Mouse (Mus musculus): ENCODE measurements around the gene Fars2.

Fars2 gene

DNA sequence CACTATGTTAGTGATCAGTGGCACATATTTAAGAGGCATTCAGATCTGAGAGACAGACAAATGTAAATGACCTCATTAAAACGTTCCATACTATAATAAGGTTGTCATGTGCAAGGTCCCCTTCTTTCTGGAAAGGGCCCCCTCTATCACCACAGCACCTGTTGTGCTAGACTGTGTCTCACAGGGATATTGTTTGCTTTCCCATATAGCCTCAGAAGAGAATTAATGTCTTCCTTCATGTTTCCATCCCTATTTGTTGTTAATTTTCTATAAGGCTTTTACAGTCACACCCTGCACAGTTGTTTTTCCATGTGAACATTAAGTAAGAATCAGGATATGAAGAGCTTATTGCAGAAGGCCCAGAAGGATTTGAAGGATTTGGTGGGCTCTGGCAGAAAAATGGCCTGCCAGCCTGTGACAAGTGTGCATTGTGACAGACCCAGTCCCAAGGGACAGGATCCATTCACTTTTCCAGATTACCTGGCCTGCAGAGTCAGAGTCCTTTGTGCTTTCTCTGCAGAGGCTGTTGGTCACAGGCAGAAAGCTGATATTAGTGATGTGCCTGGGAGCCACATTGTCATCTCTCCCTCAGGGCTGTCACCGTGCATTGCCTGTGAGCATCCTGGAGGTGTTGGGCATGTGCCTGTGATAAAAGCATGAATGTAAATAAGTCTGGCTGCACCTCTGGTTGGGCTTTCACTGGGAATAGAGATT is 352.4 kb downstream of the Fars2 start:
- no peak for DNase-seq

- no peak for DNase-seq
Observed at GRCm38 (mm10) chr13:36477648-36478047, 360.4 kb downstream of the Fars2 start.

DNA sequence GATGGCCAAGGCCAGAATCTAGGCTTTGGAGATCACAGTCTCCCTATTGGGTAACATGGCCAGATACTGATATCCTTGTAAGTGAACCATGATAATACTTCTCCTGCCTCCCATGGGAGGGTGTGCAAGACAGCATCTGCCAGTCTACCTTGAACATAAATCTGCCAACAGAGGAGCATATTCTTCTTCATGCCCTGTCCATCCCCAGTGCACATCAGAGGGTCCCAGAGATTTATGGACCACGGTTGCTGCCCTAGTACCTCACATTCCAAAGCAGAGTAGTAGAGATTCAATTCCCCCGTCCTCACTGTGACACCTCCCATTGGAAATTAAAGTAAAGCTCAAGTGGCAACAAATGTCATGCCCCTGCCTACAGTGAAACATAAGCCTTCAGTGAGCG is 361.0 kb downstream of the Fars2 start:
- DNase-seq, result no peak

DNA sequence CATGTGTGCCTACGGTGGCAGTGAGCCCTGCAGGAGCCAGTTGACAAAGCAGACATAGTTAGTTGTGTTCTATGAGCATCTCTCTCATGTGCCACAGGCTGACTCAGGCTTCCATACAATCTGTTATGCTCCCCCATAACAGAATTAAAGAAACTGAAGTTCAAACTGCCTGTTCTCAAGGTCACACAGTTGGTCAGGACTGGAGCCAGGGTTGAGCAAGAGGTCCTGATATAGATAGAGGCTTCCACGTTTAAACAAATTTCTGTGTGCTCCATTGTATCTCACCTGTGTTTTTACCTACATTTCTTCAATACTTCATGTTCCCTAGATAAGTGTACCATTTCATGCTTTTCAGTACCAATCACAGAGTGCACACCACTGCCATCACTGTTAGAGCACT is 362.9 kb downstream of the Fars2 start:
- no peak for DNase-seq

DNA sequence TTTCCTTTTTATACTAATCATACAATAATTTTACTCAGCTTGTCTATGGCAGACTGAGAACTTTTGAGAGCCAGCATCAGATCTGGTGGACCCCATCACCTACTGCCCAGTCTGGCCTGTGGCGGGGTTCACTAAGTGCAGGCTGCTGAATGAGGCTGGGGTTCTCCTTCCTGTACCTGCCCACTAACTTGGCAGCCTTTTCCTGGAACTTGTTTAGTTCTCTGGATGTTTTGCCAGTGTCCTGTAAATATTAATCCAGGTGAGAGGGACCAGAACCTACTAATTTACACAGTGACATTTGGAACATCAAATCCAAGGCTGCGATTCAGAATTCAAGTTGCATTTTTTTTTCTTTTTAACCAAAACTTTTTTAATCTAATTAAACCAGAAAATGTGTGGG is 367.2 kb downstream of the Fars2 start:
- DNase-seq, result no peak

DNA sequence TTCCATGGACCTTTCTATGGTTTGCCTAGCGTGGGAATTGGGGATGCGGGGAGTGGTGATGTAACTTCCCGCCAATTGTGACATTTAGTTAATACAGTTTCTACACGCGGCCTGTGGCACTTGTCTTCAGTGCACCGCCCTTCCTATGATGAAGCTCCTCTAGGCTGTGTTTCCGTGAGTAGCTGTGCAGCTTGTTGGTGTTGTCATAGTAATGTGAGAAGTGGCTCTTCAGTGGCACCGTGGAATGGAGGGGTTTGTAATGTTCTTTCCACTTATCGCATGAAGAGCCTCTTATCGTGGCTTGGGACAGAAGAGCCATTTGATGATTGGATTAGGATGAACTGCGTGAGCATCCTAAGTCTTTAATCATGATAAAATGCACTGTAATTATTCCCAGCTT is 369.5 kb downstream of the Fars2 start:
- DNase-seq, result no peak

DNA sequence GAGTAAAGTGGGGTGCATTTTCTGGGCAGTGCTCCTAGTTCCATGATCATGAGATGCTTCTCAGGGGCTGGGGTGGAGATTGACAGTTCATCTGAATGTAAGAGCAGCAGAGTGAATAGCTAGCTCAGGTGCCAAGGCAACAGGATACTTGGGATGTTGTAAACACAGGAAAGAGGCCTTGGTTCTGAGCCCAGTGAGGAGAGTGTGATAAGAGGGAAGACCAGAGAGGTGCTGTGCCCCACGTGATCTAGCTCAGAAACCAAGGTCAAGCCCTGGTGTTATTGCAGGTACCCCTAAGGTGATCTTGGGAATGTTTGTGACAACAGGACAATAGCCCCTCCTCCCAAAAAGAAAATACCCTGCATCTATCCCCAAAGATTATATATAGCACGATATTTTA is 372.2 kb downstream of the Fars2 start:
- no peak for DNase-seq

- DNase-seq, result no peak
Observed at GRCm38 (mm10) chr13:36490612-36491011, 373.4 kb downstream of the Fars2 start.

DNA sequence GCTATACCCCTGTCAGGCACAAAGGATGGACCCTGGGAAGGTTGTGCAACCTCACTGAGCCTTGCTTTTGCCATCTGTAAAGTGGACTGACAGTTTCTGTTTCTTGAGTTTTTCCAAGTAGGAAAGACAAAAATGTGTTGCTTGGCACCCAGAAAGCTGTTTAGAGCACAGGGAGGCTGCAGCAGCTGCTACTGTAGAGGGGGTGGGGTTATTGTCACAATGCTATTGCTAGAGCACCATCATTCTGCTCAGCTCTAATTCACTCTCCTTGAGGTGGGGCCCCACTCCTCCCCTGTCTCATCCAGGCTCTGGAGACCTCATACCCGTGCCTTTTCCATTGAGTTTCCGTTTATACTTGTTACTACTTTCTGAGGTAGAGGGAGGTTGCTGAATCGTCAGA is 375.2 kb downstream of the Fars2 start:
- DNase-seq, result no peak

DNA sequence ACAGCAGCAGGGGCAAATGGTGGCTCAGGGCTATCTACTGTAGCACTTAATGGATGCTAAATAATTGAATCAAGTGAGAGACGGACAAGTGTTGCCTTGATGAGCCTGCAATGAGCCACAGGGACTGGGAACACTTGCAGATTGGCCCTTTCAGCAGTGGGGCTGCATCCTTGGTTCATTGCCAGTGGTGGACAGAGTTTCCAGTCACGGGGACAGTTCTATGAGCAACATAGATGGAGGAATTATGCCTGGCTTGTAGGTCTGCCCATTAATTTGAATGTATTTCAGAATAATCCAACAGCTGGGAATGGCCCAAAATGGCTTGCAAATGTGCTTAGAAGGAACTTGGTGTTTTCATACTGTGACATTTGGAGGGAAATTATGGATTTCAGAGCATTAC is 376.1 kb downstream of the Fars2 start:
- DNase-seq, result no peak

DNA sequence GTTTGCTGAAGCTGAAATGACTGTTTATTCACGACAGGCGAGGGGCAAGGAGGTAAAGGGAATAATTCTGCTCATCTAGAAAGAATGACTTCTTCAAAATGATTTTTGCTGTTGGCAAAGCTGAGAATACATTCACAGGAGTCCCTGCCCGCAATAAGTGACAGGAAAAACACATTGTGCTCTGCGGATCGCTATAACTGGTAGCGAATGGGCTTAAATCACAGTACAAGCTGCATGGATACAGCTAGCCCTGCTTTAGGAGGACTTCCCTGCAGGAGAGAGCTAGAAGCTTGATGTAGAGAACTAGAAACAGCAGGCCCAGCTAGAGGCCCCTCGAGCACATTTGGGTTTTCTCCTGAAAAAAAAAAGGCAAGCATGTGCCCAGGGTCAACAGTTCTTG is 376.6 kb downstream of the Fars2 start:
- no peak for DNase-seq

DNA sequence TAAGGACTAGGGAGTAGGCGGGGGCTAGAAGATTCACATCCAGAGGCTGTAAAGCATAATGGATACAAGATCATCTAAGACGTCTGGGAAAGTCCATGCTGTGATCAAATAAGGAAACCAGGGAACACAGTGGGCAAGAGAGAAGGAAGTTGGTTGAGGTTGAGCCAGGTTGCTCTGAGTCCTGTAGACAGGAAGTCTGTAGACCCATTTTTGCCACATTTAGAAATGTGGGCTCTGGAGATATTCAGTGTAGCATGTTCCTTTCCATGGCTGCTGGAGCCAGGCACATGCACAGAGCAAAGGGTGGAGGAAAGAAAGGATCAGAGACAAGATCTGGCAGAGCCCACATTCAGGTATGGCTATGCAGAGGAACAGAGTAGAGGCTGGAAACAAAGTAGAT is 378.8 kb downstream of the Fars2 start:
- DNase-seq, result no peak

- no peak for DNase-seq
Observed at GRCm38 (mm10) chr13:36497346-36497745, 380.1 kb downstream of the Fars2 start.

DNA sequence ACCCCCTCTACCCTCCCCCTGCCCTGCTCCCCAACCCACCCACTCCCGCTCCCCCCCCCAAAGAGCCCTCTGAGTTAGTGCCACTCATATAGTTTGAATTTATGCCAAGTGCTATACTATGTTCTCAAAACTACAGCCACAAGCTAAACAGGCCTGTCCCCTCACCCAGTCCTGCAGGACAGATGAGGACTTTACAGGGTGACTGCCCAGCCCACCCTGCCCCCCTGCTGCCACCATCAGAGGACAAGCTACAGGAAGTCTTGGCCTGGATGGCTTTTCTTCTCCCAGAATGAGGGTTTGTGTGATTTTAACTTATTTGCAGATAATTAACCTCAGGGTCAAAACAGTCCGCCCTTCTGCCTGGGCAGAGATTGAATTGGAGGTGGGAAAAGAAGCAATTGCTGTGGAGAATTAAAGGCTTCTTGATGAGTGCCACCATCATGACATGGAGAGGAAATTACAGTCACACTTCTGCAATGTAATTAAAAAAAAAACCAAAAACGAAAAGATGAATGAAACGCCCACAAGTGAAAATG is 383.2 kb downstream of the Fars2 start:
- no peak for DNase-seq

- DNase-seq, result no peak
Observed at GRCm38 (mm10) chr13:36503551-36503950, 386.3 kb downstream of the Fars2 start.

GRCm38 (mm10) chr13:36503991-36504390 is 386.8 kb downstream of the Fars2 start:
- DNase-seq, result no peak

DNA sequence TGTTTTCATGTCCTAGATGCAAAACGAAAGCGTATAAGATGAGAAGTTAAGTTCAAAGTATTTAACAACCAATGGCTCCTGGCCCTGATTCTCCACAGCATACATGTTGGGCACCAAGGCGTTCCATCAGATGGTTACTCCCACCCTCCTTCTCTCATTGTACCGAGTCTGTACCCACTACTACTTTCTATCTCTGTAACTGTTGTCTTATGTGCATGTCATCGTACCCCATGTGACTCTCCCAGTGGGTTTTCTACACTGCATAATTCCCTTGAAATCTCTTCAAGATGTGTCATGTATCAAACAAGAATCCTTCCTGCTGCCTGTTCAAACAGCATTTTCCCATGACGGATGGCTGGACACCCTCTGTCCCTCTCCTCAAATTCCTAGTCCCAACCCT is 388.5 kb downstream of the Fars2 start:
- DNase-seq, result no peak

- no peak for DNase-seq
Observed at GRCm38 (mm10) chr13:36506315-36506714, 389.1 kb downstream of the Fars2 start.

DNA sequence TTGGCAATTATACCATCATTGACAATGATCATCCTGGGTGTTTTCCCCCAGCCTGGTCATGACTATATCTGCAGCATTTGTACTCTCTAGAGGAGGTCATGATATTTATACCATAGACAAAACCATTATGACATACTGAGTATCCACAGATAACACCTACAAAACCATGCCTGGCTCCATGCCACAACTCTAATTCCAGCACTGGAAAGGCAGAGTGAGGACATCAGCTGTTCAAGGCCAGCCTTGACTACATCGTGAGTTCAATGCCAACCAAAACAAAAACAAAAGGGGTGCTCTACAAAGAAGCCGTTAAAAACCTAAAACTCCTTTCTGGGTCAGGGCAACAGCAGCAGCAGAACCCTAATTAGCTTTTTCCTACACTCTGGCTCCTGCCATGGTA is 392.9 kb downstream of the Fars2 start:
- DNase-seq, result no peak

GRCm38 (mm10) chr13:36513126-36513525 is 395.9 kb downstream of the Fars2 start:
- no peak for DNase-seq

DNA sequence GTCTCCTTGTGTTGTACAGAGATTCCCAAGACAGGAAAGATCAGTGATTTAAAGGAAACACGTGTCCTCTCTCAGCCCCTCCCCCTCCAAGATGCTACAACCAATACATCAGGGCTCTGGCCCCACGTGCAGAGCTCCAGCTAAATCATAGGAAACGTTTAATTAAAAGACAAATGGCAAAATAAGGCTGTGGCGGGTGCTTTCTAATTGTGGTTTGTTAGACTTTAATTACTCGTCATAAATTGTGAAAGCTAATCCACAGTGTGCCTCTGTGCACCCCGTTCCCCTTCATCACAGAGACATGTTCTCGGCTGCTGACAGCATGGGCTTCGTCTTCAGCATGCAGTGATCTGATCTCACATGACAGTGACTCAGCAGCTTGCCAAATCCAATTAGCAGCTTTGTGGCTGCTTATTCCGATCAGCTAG is 400.9 kb downstream of the Fars2 start:
- peak; percentile 29 for DNase-seq

DNA sequence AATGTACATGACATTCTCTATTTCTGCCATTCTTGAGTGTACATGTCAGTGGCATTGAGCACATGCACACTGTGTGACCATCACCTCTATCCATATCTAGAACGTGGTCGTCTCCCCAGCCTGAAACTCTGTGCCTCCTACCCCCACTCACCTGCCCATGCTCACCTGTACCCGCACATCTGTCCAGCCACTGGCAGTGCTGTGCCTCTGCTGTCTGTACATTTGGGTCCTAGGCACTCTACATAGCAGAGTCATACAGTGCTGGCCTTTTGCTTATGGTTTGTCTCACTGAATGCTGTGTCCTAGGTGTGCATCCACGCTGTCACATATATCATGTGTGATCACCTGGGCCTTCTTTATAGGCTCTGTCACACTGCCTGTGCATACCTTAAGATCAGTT is 410.5 kb downstream of the Fars2 start:
- DNase-seq, result no peak

DNA sequence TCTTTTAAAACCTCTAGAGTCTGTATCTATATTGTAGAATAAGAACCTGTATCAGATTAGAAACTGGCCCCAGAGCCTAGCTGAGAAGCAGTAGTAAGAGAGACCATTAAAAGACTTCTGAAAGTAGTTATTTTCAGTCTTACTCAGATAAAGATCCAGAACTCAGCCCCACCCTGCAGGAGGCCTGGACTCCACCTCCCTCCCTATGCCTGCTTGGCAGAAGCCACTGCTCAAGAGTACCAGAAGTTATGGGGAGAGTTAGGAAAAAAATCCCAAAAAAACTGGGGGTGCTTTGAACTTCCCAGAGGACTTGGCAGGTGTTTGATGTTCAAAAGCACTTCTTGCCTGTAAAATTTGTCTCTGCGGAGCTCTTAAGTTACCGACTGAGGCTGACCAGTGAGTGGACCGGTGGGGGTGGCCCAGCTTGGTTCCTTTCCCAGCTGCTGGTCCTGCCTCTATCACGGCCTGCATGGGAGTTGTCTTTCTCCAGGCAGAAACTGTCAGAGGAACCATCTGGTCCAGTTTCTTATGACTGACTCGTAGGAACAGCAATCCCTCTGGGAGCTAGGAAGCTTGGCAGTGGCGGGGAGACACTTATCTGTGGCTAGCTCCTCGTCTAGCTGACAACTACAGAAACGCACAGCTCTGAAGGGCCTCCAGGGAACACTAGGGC is 411.1 kb downstream of the Fars2 start:
- DNase-seq, result no peak

DNA sequence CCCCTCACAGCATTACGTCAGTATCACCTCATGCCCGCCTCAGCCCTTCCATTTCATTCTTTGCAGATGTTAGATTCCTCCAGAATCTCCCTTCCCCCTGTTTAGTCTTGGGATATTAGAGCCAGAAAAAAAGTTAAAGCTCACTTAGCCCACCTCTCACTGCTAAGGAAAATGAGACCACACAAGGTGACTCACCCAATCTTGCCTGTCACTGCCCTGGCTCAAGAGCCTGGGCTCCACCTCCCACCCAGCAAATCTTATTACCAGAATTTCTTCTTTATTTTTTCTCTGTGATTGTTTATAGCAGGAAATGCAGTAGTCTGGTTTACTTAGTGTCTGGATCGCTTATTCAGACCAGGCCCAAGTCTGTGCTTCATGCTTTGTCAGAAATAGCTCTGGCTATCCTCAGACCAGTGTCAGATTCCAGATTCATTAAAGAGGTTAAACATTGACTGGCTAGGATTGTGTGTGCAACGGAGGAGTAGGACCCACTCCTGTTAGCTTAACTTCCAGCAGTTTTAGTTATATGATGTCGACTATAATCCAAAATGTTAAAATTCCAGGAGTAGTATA is 412.3 kb downstream of the Fars2 start:
- no peak for DNase-seq

All from embryo, embryonic 11 days (tissue).